Mouse (Mus musculus) liver, adult 2 months (tissue): ENCODE data around the gene Crxos.

ENCODE experiments used
- CTCF ChIP-seq: fragments of 200-500 bp; IDR thresholded peaks from 2 replicates; pipeline ENCODE4 v1.5.1; 2011; ENCODE audit warnings: low read depth, low read length, control low read depth
- POLR2A ChIP-seq: fragments of 200-500 bp; IDR thresholded peaks from 2 replicates; pipeline ENCODE4 v1.6.1; 2011; ENCODE audit warnings: low read length, control low read depth; ENCODE audit not compliant: insufficient read depth; ENCODE audit errors: extremely low read depth

- TF ChIP-seq POLR2A (no peak), CTCF (no peak)
These were observed 66.9 kb downstream of the Crxos start for GRCm38 (mm10) chr7:15949216-15949790.
